Mouse (Mus musculus) adrenal gland, adult (tissue): ENCODE results near the gene Timp4.

Experiments used
- DNase-seq, 2 experiments: peaks; one replicate each; pipeline ENCODE4 v3.0.0; 2022 to 2023; ENCODE audit warnings: low spot score in 1 of 2; ENCODE audit not compliant: inconsistent age in 2 of 2

Gene Timp4

DNA sequence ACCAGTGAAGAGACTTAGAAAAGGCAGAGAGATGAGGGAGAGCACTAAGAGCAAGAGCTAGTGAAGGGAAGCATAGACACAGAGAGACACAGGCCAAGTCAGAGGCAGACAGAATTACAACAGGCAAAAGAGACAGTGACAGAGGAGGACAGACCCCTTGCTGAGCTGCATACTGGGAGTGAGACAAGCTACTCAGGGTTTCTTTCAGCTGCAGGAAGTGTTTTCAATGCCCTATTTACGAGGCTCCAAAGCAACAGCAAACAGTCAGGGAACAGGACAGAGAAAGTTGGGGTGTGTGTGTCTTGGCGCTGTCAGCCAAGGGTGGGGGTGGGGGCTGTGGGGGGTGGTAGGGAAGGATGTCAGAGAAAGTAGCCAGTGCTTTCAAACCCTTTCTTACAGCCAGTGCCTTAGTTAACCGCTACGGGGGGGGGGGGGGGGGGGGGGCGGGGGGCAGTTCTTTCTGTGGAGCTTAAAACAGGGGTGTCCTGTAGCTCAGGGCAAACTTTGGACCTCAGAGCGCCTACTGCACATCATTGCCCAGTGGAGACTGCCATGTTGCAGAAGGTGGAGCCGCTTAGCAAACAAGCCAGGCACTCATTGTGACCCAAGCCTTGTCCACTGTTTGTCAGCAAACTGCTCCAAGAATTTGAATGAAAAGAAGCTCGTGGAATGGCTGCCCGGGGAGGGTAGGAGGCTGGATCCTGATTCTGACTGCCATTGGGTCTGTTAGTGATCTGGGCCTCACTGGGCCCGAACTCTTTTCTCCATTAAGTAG lies at the start of gene Timp4:
Gene Timp4 (minus strand): TSS at position 107 of the 775 bp plus-strand sequence.
- no peak for DNase-seq

DNA sequence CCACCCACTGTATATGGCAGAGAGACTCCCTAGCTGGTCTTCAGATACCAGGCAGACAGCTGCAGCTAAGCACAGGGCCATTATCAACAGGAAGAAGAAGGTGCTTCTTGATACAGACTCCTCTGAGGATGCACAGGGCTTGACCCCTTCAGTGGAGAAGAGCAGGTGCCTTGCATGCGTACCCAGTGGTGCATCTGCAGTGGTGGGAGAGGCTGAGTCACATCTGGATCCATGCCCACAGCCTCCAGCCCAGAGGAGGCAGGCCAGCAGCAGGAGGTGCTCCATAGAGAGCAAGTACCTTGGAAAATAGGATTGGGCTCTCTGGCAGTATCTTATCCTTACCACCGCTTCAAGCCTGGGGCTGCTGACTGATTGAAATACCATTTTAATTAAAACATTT lies 41.9 kb upstream of the Timp4 start:
- no peak for DNase-seq

DNA sequence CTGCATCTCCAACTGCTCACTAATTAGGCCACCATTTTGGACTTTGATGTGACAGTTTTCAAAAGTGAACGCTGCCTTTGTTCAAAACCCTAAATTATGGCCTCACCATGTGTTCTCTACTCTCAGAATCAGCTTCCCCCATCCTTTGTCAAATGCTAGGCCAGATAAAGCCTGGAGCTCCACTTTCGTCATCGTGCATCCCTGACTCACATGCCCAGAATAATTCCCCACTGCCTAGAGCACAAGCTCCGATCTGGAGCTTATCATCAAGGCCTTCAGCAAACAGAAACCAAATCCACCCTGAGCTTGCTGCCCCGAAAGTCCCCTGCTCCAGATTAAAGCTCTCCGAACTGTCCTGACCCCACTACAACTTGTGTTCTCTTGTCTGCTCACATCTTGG lies 40.6 kb upstream of the Timp4 start:
- DNase-seq = peak; percentile 36 to 64

DNA sequence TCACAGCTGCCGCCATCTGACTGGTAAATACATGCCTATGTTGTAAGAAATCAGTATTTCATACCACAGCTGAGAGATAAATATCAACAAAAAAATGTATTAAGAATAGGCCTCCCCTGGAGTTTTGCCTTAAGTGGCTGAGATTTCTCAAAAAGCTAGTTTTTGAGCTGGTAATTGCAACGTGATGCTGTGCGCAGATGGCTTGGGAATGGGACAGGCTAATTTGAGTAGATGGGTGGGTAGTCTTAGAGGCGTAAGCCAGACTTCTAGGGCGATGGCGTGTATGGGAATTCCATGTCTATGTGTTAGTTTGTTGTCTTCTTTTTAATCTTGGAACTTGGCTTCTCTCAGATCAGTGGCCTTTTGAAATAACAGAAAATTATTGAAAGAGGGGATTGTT lies 39.8 kb upstream of the Timp4 start:
- DNase-seq = no peak

DNA sequence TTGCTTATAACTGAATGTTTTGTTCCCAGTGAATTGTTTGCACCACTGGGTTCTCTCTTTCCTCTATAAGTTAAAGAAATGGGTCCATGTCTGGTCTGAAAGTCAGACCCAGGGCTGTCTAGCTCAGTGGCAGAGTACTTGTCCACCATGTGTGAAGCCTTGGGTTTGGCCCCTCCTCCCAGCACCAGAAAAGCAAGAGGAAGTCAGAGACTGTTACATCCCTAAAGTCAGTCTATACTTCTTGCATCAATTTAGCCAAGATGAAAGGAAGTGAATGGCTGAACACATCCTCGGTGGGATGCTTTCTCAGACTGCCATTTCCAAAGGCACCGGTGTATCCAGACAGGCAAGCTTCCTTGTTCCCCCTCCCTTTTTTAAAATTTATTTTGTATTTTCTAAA lies 39.1 kb upstream of the Timp4 start:
- DNase-seq = no peak

DNA sequence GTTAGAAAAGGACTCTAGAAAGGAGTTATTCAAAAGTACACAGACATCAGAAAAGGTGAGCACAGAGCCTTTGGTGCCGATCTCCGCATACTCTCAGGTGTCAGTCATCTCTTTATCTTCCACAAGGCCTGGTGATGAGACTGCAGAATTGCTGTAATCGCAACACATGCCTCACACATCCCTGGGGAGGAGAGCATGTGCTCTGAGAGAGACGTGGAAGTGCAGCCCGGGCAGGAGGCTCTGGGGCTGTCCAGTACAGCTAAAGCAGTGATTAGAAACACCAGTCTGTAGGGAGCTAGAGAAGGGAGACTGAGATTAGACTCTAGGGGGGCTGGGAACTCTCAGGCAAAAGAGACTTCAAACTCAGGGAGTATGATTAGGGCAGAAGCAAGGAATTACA lies 38.6 kb upstream of the Timp4 start:
- no peak for DNase-seq

DNA sequence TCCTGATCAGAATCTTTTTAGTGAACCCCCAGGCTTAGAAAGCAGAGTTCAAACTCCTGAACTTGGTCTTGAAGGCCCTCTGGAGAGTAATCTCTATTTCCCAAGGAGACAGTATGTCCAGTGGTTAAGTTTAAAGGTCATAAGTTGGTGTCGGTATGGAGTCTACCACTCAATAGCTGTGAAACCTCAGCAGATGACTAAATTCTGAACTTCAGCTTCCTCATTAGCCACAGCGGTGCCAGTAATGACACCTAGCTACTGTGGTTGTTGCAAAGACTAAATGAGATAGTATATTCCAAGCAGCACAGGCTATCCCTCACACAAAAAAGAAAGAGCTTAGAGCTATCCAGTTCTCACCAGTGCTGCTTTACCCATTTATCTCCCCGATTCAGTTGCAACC lies 36.2 kb upstream of the Timp4 start:
- no peak for DNase-seq

DNA sequence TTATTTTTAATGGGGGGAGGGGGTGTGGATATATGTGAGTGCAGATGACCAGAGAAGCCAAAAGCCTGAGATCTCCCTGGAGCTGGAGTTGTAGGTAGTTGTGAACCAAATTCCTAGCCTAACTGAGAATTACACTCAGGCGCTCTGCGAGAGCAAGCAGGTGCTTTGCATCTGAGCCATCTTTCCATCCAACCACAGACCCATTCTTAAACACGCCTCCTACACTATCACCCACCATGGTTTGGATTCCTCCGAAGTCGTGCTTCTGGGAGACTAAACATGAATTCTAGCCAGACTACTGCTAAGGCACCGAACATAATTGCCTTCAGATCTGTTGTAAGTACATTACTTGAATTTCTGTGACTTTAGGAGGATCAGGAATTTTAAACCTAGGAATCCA lies 34.4 kb upstream of the Timp4 start:
- no peak for DNase-seq

DNA sequence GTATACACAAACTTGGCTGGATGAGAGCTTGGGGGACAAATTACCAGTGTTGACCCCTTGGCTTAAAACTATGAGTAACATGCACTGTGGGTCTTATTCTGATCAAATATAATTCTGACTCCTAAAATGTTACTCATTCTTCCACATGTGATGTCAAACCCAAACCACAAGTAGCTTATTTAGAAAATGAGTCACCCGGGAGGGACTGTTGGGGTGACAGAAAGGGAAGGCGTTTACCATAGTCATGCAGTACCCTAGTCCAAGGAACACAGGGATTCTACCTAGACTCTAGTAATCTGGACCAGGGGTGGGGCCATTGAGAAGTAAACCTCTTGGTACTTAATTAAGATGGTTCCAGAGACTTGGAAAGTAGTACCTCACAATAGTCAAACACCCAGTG lies 32.1 kb upstream of the Timp4 start:
- DNase-seq = no peak

DNA sequence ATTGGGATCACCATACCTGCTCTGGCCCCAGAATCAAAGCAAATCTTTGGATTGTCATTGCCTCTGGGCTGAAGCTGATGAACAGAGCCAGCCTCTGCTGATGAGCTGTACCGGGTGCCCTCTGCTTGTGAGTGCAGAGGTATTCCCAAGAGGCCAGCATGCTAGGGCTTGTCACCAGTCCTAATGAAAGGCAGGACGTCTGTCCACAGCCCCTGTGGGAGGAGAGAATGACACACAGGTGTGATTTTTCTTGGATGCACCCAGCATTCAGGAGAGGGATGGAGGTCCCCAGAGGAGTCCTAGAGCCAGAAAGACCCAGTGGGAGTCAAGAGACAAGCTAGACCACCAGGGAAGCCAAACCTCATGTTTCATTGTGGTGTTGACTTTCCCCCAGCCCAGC lies 27.6 kb upstream of the Timp4 start:
- DNase-seq = no peak

DNA sequence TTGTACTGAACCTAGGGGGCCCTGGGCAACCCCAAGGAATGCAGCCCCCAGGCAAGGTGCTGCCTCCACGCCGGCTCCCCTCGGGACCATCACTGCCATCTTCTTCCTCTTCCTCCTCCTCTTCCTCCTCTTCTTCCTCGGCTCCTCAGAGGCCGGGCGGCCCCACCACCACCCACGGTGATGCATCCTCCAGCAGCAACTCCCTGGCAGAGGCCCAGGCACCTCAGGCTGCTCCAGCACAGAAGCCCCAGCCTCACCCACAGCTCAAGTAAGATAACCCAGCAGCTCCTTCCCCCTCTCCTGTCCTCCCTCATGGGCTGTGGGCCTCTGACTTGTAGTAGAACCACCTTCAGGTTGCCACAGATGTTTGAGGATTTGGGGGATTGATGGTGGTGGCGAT lies 26.1 kb upstream of the Timp4 start:
- no peak for DNase-seq

DNA sequence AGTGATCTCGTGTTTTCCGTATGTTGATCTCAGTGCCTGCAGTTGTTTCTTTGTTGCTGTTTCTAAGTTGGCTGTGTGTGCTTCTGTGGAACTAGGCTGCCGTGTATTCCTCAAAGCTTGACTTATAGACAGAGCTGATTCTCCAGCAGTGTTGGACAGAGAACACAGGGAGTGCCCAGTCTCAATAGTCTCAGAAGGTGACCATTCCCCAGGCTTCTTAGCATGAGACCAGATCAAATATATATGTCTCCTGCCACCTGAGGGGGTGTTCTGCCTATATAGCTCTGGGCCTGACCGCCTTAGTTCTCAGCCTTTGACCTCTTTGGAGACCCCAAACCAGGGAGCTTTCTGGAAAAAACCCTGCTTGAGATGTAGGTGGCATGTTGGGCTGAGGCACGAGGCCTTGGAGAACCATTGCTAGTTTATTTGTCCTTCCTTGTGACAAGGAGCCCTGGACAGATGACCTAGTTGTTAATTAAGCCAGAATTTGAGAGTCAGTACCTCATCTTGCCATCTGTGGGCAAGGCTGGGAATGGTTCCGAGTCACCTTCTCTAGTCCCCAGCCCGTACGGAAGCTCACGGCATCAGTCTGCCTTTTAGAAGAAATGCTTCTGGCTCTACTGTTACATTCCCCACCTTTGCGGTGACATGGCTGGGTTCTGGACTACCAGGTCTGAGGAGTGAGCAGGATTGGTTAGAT lies 23.3 kb upstream of the Timp4 start:
- DNase-seq = no peak

DNA sequence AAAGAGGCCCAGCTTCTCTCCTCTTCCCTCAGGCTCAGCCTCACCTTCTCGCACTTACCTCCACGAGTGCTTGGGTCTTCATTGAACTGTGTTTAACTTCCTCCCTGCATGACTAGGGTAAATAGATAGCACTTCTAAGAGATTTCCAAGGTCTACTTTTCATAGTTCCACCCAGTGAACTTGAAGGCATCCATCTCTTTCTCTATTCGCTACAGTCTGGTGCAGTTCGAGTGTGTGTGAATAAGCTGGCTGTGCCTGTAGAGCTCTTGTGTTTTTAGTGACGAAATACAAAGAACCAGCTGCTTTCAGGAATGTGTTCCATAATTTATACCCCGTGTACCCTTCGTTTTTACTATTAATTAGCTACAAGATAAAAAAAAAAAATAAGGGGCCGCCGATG lies 22.7 kb upstream of the Timp4 start:
- DNase-seq = no peak

DNA sequence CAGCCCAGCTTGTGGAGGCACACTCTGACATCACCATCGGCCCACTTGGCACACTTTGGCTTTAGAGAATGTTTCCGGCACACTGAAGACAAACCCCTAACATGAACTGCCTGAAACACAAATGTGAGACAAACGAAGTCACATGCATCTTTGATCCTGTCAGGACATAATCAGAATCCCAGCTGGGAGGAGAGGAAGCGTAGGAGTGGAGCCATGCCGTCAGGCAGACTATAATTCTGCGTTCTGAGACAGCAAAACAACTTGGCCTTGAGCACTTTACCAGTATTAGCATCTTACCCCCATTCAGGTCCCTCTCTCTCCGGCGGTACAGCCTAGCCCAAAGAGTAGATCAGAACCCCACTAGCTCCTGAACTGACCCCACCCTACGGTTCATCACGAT lies 21.3 kb upstream of the Timp4 start:
- no peak for DNase-seq

DNA sequence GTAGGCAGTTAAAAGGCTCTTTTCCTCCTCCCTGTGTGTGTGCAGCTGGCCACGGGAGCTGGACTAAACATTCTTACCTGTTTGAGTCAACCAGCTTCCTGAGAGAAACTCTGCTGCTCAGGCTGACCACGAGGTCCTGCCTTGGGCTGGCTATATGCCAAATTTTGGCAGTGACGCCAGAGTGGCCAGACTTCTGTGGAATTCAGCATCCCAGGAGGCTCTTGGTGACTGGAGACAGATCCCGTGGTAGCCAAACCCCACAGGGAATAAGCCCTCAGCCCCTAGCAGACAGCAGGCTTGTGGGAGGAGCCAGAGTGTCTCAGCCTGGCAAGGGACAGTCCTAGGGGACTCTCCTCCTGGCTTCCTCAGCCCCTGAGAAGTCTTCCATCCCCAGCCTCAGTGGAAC lies 19.9 kb upstream of the Timp4 start:
- DNase-seq = peak; percentile 38 to 75

DNA sequence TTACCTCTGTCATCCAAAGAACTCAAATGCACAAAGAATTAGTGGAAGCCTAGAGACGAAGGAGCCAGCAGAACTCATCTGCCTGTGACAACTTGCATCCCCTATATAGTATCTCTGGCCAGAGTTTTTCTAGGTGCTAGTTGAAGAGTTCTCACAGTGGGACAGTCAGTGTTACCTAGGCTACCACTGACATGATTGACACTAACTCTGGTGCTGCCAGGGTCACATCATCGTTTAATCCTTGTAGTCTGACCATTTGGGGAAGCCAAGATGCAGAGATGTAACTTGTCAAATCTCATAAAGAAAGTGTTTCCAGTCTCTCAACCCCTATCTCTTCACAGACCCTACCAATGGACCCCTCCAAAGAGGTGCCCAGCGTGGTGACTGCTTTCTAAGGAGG lies 19.3 kb upstream of the Timp4 start:
- no peak for DNase-seq

DNA sequence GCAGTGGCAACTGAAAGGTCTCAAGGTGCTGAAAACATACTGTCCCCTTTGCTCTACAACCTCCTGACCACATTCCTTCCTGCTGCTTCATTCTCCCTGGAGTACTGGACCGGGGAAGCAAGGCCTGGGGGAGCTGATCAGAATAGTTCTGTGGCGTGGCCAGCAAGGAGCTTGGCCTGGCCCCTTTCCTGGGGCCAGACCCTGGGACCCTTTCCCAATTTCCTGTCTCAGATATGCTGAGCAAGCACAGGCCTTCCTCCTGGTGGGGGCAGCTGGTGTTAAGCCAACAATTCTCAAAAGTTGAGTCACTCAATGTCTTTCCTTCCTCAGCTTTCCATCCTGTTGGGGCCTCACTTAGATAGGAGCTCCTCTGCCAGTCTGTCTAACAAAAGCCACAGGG lies 18.1 kb upstream of the Timp4 start:
- DNase-seq = no peak

DNA sequence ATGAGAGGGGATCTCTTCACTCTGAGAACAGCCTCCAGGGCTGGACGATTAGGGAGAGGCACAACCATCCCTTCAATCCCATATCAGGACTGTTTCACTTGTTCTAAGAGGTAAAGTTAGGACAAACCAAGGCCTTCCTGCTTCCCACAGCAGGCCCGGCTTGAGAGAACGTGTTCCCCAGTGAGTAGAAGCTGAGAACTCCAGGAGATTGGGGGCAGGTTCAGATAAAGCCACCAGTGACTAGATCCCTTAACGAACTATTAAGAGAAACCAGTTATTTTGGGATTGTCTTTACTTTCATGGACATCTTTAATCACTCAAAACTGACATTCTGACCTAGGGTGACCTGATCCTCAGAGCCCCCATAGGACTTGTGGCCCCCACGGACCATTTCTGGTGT lies 17.6 kb upstream of the Timp4 start:
- DNase-seq = no peak

DNA sequence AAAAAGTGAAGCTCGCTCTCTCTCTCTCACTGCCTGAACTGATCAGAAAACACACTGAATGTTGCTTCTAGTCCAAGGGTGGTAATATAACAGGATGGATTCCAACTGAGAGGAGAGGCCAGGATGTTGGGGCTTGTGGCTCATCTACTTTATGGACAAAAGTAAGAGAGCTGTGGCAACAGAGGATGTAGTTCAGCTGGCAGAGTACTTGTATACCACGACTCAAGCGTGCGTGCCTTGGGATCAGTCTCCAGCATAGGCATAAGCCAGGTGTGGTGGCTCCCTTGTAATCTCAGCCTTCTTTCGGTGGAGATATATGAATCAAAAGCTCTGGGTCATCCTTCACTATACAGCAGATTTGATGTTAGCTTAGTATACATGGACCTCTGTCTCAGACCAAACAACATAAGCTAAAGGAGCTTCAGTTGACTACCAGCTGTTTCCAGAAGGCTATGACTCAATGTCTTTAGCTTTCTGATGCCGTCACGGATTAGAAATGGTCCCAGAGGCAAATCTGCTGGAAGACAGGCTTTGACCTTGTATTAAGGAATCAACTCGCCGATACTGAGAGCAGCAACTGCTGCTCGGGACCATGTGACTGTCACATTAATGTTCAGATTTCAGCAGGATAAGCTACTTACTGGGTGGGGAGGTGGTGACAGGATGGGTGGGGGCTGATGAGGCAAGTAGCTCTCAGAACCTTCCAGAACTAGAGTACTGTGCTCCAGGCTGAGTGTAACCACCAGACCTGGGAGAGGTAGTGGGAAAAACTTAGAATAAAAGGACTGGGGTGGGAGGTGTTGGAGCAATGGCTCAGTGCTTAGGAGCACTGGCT lies 16.8 kb upstream of the Timp4 start:
- no peak for DNase-seq

DNA sequence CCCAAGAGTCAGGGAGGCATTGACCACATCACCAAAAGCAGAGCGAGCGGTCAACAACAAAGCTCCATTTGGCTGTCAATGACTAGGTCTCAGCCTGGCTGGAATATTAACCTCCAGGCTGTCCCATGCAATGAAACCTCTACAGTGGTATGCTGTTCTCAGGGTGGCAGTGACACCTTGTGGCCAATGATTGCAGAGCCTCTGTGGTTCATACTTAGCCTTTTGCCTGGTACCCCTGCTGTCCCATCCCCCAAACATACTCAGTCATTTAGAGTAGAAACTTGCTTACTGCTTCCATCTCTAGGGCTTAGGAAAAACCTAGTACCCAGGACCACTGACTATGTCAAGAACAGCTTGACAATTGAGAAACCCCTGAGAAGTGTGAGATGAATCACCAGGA lies 15.9 kb upstream of the Timp4 start:
- peak; percentile 65 to 92 for DNase-seq

DNA sequence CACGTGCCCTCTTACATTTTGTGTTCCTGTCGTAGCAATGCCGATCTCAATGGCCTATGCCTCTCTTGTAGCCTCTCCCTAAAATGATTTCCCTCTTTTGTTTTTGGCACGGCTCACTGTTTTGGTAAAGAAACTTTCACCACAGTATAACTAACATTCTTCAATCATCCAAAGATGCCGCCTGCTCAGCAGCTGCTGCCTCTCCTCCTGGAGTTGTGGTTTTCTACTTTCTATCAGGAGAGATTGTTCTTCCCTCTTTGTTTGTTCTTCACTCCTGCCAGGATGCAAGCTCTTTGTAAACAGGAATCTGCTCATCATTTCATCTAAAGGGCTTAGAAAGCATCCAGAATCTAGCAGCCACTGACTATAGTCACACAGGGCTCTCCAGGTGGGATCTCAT lies 14.8 kb upstream of the Timp4 start:
- DNase-seq = no peak

DNA sequence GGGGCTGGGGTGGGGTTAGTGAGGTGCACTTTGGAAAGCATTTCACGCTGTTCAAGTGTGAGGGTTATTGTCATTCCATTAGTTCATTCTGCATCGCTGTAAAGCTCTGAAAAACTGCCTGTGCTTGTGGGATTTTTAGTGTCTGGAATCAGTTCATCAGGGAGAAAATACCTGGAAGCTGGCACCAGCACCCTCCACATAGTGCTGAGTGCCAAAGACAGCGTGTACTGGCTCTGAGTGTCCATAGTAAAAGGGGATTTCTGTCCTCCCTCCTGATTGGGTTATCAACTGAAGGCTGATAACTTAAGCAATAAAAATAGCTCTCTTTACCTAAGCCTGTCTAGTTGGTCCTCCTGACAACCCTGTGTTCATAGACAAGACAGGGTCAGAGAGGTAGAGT lies 8.5 kb upstream of the Timp4 start:
- no peak for DNase-seq
